ENCODE assay signal across 7 mouse cellular contexts in the genomic region with DNA sequence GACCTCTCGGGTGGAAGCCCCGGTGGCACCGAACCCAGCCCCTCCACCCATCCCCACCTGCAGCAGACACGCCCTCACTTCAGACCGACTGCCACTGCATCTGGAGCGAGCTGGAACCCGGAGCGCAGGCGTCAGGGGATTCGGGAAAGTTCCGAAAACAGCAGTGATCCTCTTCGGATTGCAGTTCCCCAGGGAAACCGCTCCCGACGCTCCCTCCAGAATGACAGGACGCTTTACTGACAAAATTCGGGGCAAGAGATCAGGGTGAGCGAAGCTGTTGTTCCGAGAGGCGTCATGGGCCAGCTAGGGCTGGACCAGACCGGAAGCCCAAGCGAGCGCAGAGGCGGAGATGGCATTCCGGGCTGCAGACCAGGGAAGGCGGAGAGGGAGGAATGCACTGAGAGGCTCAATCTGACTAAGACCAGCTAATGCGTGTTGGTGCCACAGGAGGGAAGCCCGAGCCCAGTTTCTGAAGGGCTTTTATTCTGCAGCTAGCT. TPM values are rescaled to one million over a fixed set of nuclear protein-coding genes. Genes with fewer than 3 reads are reported as not detected.
DNase-seq lines count a peak whose midpoint lies in the region; ATAC-seq and TF ChIP-seq lines count a peak whose summit lies in the region.

TSS of gene Cpeb1 (minus strand) at position 311 of the 497 bp plus-strand sequence.

- no peaks in the 10 kb centered on the region for H3K36me3 ChIP-seq in embryonic facial prominence, embryonic 12.5 days
- H3K36me3 ChIP-seq in limb, embryonic 14.5 days (ENCODE audit: control insufficient read depth, insufficient read depth, low read length): no peaks in the 10 kb centered on the region
- H3K36me3 ChIP-seq in midbrain, postnatal 0 days (ENCODE audit: insufficient read depth, low read length): no peaks in the 10 kb centered on the region

- ATAC-seq in embryonic facial prominence, embryonic 12.5 days (ENCODE audit: insufficient number of reproducible peaks, insufficient read depth, low FRiP score, low TSS enrichment): no peak
- no peak for ATAC-seq in limb, embryonic 14.5 days (ENCODE audit: low FRiP score, low read depth)
- ATAC-seq in midbrain, postnatal 0 days (ENCODE audit: low FRiP score): peak; percentile 79

- H3K27me3 ChIP-seq in embryonic facial prominence, embryonic 12.5 days: peaks cover 72% of the 10 kb centered on the region
- H3K27me3 ChIP-seq in limb, embryonic 14.5 days (ENCODE audit: control insufficient read depth, insufficient read depth, low read length): peaks cover 65% of the 10 kb centered on the region
- H3K27me3 ChIP-seq in midbrain, postnatal 0 days (ENCODE audit: insufficient read depth, low read length): peaks cover 33% of the 10 kb centered on the region

- H3K9me3 ChIP-seq in embryonic facial prominence, embryonic 12.5 days: no peaks in the 10 kb centered on the region
- no peaks in the 10 kb centered on the region for H3K9me3 ChIP-seq in limb, embryonic 14.5 days (ENCODE audit: control insufficient read depth, low read length)
- no peaks in the 10 kb centered on the region for H3K9me3 ChIP-seq in midbrain, postnatal 0 days (ENCODE audit: low read length)

- DNase-seq in brain, adult 2 months (ENCODE audit: low read depth, low spot score): peak; percentile 90
- peak; percentile 59 for DNase-seq in heart, adult 8-10 months (ENCODE audit: low spot score)
- DNase-seq in kidney, adult 9 months: peak; percentile 83
- peak; percentile 40 for DNase-seq in limb, embryonic 14.5 days (ENCODE audit: low spot score)
- DNase-seq in midbrain, postnatal 0 days (ENCODE audit: low spot score): peak; percentile 78
- DNase-seq in testis, postnatal 14 days (ENCODE audit: low spot score): peak; percentile 65

- peak; percentile 67 for TF ChIP-seq CTCF in midbrain, postnatal 0 days (IDR thresholded peaks at IDR 0.05)

- 0 out of 2 replicates have a peak within 1 kb of the TSS, but pooled peaks have one; percentile 29 for H3K9ac ChIP-seq in embryonic facial prominence, embryonic 12.5 days
- H3K9ac ChIP-seq in limb, embryonic 14.5 days (ENCODE audit: low read depth, low read length, severe bottlenecking): peak within 1 kb of the TSS; percentile 36; the same call in 1 of the 2 replicates
- H3K9ac ChIP-seq in midbrain, postnatal 0 days (replicated peaks; ENCODE audit: low read length, poor library complexity, severe bottlenecking): peak within 1 kb of the TSS; percentile 51

- peak within 1 kb of the TSS; percentile 93 for H3K4me2 ChIP-seq in embryonic facial prominence, embryonic 12.5 days (replicated peaks)
- peak within 1 kb of the TSS; percentile 93 for H3K4me2 ChIP-seq in limb, embryonic 14.5 days (replicated peaks; ENCODE audit: low read depth, low read length, severe bottlenecking)
- peak within 1 kb of the TSS; percentile 72 for H3K4me2 ChIP-seq in midbrain, postnatal 0 days (ENCODE audit: low read depth, low read length, poor library complexity, severe bottlenecking)

- H3K4me3 ChIP-seq in embryonic facial prominence, embryonic 12.5 days: peak within 1 kb of the TSS; percentile 48
- H3K4me3 ChIP-seq in limb, embryonic 14.5 days (replicated peaks; ENCODE audit: low read length): peak within 1 kb of the TSS; percentile 48
- peak within 1 kb of the TSS; percentile 55 for H3K4me3 ChIP-seq in midbrain, postnatal 0 days (ENCODE audit: low read depth, low read length)

- H3K27ac ChIP-seq in embryonic facial prominence, embryonic 12.5 days: no peak within 1 kb of the TSS
- H3K27ac ChIP-seq in limb, embryonic 14.5 days (replicated peaks; ENCODE audit: low read depth, low read length): no peak within 1 kb of the TSS
- H3K27ac ChIP-seq in midbrain, postnatal 0 days (ENCODE audit: low read depth, low read length): no peak within 1 kb of the TSS

- H3K4me1 ChIP-seq in embryonic facial prominence, embryonic 12.5 days: peaks cover 25% of the 10 kb centered on the region
- H3K4me1 ChIP-seq in limb, embryonic 14.5 days (ENCODE audit: control insufficient read depth, insufficient read depth, low read length): peaks cover 17% of the 10 kb centered on the region
- H3K4me1 ChIP-seq in midbrain, postnatal 0 days (ENCODE audit: insufficient read depth, low read length): peaks cover 9% of the 10 kb centered on the region; the same call in 1 of the 2 replicates

- TF ChIP-seq POLR2A in limb, embryonic 14.5 days (IDR thresholded peaks at IDR 0.05; ENCODE audit: borderline replicate concordance, extremely low read depth, insufficient read depth, insufficient read length): no peak

- WGBS in embryonic facial prominence, embryonic 12.5 days: 1% methylated on average over 28 of the region's 28 CpGs
- WGBS in limb, embryonic 14.5 days: under 1% methylated on average over 28 of the region's 28 CpGs
- under 1% methylated on average over 28 of the region's 28 CpGs for WGBS in midbrain, postnatal 0 days

RNA-seq across cellular contexts. Expression of gene Cpeb1, which starts in this region (rescaled TPM):
- polyA plus RNA-seq in embryonic facial prominence, embryonic 12.5 days (2016; fragmentation: Nextera tagmentation; extraction: Ambion mirVana): 2.3 and 3.6 TPM in 2 replicates
- 10 to 100 TPM; 16.6 to 21.5 (median 20.8) TPM for total RNA-seq in heart, adult 8-10 months (2022)
- 1.00 and 1.1 TPM in 2 replicates for polyA plus RNA-seq in limb, embryonic 14.5 days (2012; rRNA removed)
- 0.10 and 0.77 TPM in 2 replicates for polyA plus RNA-seq in limb, embryonic 14.5 days (2014; fragmentation: Nextera tagmentation; extraction: Ambion mirVana)
- 10.0 and 11.7 TPM in 2 replicates for total RNA-seq in midbrain, postnatal 0 days (2014; rRNA removed)
- polyA plus RNA-seq in midbrain, postnatal 0 days (2015; fragmentation: Nextera tagmentation; extraction: Ambion mirVana): 7.3 and 8.5 TPM in 2 replicates

Comparison
In these comparisons a context has a peak if more than half of its experiments do, and no peak if none do; other contexts are left out.
1. DNase-seq: peak in every context shown above with its lines; median percentile 90 in brain, adult 2 months; 83 in kidney, adult 9 months; 78 in midbrain, postnatal 0 days; 65 in testis, postnatal 14 days; 59 in heart, adult 8-10 months; 40 in limb, embryonic 14.5 days.